Comparison of ENCODE assay signal across 14 mouse cellular contexts in the genomic region with DNA sequence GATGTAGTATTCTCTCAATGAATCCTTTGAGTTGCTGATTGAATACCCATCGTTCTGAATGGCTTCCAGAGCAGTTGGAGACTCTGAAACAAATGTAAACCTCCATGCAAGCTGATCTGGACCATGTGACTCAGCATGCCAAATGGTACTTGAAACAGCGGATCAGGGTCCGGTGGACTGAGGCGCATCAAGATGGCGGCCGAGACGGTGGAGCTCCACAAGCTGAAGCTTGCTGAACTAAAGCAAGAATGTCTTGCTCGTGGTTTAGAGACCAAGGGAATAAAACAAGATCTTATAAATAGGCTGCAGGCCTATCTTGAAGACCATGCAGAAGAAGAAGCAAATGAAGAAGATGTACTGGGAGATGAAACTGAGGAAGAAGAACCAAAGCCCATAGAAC. TPM values are rescaled to one million over a fixed set of nuclear protein-coding genes. Genes with fewer than 3 reads are reported as not detected.
"Had no signal": no experiment of that assay in that cellular context is flagged by ENCODE, and none has a peak within 500 bp of the region (broad histone marks: within the 10 kb centered on the region; RNA-seq: fewer than 3 reads in every experiment).

No protein-coding gene starts in this region.

RNA-seq across cellular contexts. Expression of gene 1700028P14Rik, which starts 23.0 kb away (rescaled TPM):
- total RNA-seq: gastrocnemius, adult 18-20 months; gastrocnemius, adult 2 months; gastrocnemius, adult 8-10 months; gastrocnemius, postnatal 10 days; gastrocnemius, postnatal 14 days; gastrocnemius, postnatal 25 days; gastrocnemius, postnatal 36 days; gastrocnemius, postnatal 4 days; heart, adult 18-20 months; heart, adult 2 months; heart, adult 8-10 months had no signal
- polyA plus RNA-seq: embryonic facial prominence, embryonic 13.5 days; erythroblast, embryonic 14.5 days; heart, embryonic 10.5 days had no signal
